Mouse (Mus musculus) kidney, embryonic 15.5 days (tissue): ENCODE results near the gene Caly. TPM values are rescaled to one million over a fixed set of nuclear protein-coding genes. Genes with fewer than 3 reads are reported as not detected.
A peak's percentile ranks its signal among the peaks of the same experiment; 100 is the strongest.

ENCODE experiments used
- ATAC-seq: fragments of 200-750 bp; cut with Nextera tagmentation; replicated peaks from 2 replicates; pipeline ENCODE4 v1.8.0; 2017; ENCODE audit warnings: moderate TSS enrichment; ENCODE audit not compliant: low FRiP score
- H3K27ac ChIP-seq: fragments of 300-500 bp; sonication (generic); 2 replicates; pipeline ENCODE4 v1.5.1; 2015; ENCODE audit warnings: mild to moderate bottlenecking, inconsistent platforms
- H3K27me3 ChIP-seq: fragments of 300-500 bp; sonication (generic); 2 replicates; pipeline ENCODE4 v1.6.1; 2015; ENCODE audit warnings: inconsistent platforms
- H3K36me3 ChIP-seq: fragments of 300-500 bp; sonication (generic); 2 replicates; pipeline ENCODE4 v1.6.1; 2015; ENCODE audit warnings: inconsistent platforms
- H3K4me1 ChIP-seq: fragments of 300-500 bp; sonication (generic); 2 replicates; pipeline ENCODE4 v1.6.1; 2015; ENCODE audit warnings: inconsistent platforms
- H3K4me2 ChIP-seq: fragments of 300-500 bp; sonication (generic); 2 replicates; pipeline ENCODE4 v1.6.1; 2015; ENCODE audit warnings: moderate library complexity, mild to moderate bottlenecking, inconsistent platforms
- H3K4me3 ChIP-seq: fragments of 300-500 bp; sonication (generic); replicated peaks from 2 replicates; pipeline ENCODE4 v1.5.1; 2015; ENCODE audit warnings: mild to moderate bottlenecking, inconsistent platforms
- H3K9ac ChIP-seq: fragments of 300-500 bp; sonication (generic); 2 replicates; pipeline ENCODE4 v1.6.1; 2015; ENCODE audit warnings: mild to moderate bottlenecking, inconsistent platforms
- H3K9me3 ChIP-seq: fragments of 300-500 bp; sonication (generic); replicated peaks from 2 replicates; pipeline ENCODE4 v1.6.1; 2016; ENCODE audit warnings: inconsistent platforms
- WGBS: fragments of 180-500 bp; shearing (Covaris S2); methylation state at CpG from one replicate; pipeline ENCODE4 v1.1.7; 2015; ENCODE audit warnings: mixed read lengths; 5-methylcytosine and 5-hydroxymethylcytosine counted together
- polyA plus RNA-seq: library from polyadenylated mRNA; unstranded; fragments of >200 nt; fragmentation: Nextera tagmentation; extraction: Ambion mirVana; gene quantifications from 2 replicates; pipeline ENCODE4 v1.2.1, GENCODE M21; 2015

Caly gene
- 1.4 and 2.1 TPM in 2 replicates for polyA plus RNA-seq

DNA sequence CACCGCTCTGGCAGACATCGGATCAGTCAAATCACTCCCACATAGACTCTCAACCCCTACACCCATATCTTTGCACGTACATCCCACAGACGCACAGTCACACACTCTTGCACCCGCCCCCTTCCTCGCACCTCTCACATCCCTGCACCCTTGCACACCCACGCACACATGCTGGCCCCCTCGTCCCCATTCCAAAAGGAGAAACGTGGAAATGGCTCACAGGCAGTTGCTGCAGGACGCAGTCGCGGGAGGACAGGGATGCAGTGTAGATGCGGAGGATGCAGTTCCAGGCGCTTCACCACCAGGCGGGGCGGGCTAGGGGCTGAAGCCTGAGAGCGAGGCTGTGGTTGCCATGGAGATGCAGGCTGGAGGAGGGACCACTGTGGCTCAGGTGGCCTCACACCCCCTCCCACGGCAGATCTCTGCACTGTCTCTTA lies at the start of gene Caly:
Gene Caly, minus strand, starts transcription at position 307 of the 437 bp plus-strand sequence.
- WGBS, result 5% methylated on average over 18 of the region's 18 CpGs
- Histone ChIP-seq H3K9ac (no peak within 1 kb of the TSS), H3K36me3 (no peaks in the 10 kb centered on the region), H3K4me2 (0 out of 2 replicates have a peak within 1 kb of the TSS, but pooled peaks have one; percentile 5), H3K4me1 (peaks cover 21% of the 10 kb centered on the region), H3K27me3 (peaks cover 50% of the 10 kb centered on the region), H3K4me3 (0 out of 2 replicates have a peak within 1 kb of the TSS, but pooled peaks have one; percentile 19), H3K27ac (no peak within 1 kb of the TSS), H3K9me3 (no peaks in the 10 kb centered on the region)
- ATAC-seq, result peak; percentile 66

GRCm38 (mm10) chr7:140127911-140128310 lies 45.6 kb upstream of the Caly start:
- Histone ChIP-seq H3K9ac (no peak overlapping the region), H3K4me3 (no peak overlapping the region), H3K36me3 (peaks cover 32% of the 10 kb centered on the region), H3K27ac (no peak overlapping the region), H3K27me3 (no peaks in the 10 kb centered on the region), H3K4me1 (peaks cover 16% of the 10 kb centered on the region), H3K4me2 (no peak overlapping the region), H3K9me3 (no peaks in the 10 kb centered on the region)
- ATAC-seq, result no peak
- WGBS, result 87% methylated on average over 2 of the region's 2 CpGs

DNA sequence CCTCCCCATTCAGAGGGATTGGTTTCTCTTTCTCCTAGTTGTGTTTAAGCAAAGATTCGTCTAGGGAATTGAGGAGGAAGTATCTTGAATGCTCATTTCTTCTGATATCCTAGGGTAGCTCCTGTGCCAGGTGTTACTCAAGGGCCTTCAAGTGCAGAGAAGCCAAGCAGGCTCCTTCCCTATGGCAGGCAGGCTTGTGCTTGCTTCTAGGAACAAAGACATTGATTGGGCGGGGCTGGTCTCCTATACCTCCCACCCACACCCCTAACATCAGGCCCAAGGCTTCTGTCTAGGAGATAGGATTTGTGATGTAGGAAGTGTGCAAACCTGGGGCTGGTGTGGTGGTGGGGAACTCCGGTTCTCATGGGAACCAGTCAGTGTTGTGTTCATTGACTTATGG lies 44.6 kb upstream of the Caly start:
- 79% methylated on average over 3 of the region's 3 CpGs for WGBS
- peaks cover 16% of the 10 kb centered on the region for H3K4me1 ChIP-seq
- no peak overlapping the region for H3K27ac ChIP-seq
- peak overlapping the region; percentile 21; the same call in 1 of the 2 replicates for H3K9ac ChIP-seq
- peaks cover 27% of the 10 kb centered on the region for H3K36me3 ChIP-seq
- ATAC-seq, result no peak
- no peaks in the 10 kb centered on the region for H3K9me3 ChIP-seq
- H3K4me2 ChIP-seq, result peak overlapping the region; percentile 7; the same call in 1 of the 2 replicates
- H3K27me3 ChIP-seq, result no peaks in the 10 kb centered on the region
- no peak overlapping the region for H3K4me3 ChIP-seq

DNA sequence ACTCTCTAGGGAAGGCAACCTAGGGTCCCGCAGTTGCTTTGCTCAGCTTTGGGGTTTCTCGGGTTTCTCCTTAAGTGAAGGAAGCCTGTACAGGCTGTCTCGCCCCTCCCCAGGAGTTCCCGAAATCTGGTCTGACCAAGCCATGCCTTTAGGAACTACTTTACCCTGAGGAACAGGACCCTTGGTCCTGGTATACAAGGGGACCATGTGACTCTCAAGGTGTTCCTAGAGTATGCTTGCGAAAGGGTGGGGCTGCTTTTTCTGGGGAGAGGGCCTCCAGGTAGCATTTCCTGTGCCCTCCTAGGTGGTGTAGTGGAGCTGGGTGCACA lies 43.6 kb upstream of the Caly start:
- H3K4me3 ChIP-seq, result peak overlapping the region; percentile 80
- H3K4me1 ChIP-seq, result peaks cover 16% of the 10 kb centered on the region
- peak overlapping the region; percentile 72 for H3K27ac ChIP-seq
- no peaks in the 10 kb centered on the region for H3K27me3 ChIP-seq
- ATAC-seq, result no peak; the same call in none of the 2 replicates
- H3K9me3 ChIP-seq, result no peaks in the 10 kb centered on the region
- WGBS, result 6% methylated on average over 5 of the region's 5 CpGs
- peak overlapping the region; percentile 74 for H3K4me2 ChIP-seq
- peaks cover 19% of the 10 kb centered on the region for H3K36me3 ChIP-seq
- peak overlapping the region; percentile 87 for H3K9ac ChIP-seq

DNA sequence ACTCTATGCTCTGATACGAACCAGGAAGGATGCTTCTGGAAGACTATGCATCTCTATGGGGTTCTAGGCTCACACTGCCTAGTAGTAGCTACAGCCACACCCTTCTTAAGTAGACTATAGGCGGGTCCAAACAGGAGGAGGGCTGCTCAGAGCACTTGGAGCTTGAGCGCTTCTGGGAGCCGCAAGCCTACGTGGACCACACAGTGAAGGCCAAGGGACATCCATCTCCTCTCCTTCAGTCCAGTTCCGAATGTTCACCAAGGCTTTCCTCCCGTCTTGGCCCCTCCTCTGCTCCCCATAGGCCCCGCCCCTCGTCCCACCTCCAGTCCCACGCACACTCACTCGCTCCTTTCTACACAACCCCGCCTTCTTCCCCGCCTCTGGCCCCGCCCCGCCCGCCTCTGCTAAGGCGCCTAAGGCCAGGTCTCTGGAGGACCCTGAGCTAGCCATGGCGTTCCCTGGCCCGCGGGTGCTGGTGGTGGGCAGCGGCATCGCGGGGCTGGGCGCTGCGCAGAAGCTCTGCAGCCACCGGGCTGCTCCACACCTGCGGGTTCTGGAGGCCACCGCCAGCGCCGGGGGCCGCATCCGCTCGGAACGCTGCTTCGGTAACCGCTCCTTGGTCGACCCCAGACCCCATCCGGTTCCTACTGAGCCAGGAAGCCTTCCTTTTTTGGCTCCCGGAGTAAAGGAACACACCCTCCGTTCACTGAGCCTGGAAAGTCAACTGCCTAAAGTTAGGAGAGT lies 43.1 kb upstream of the Caly start:
- H3K4me3 ChIP-seq, result peak overlapping the region; percentile 80
- H3K4me1 ChIP-seq, result peaks cover 16% of the 10 kb centered on the region
- H3K9me3 ChIP-seq, result no peaks in the 10 kb centered on the region
- peak overlapping the region; percentile 72 for H3K27ac ChIP-seq
- WGBS, result 2% methylated on average over 40 of the region's 40 CpGs
- peak overlapping the region; percentile 74 for H3K4me2 ChIP-seq
- peaks cover 14% of the 10 kb centered on the region for H3K36me3 ChIP-seq
- peak; percentile 99 for ATAC-seq
- H3K27me3 ChIP-seq, result no peaks in the 10 kb centered on the region
- H3K9ac ChIP-seq, result peak overlapping the region; percentile 87

- H3K27me3 ChIP-seq, result no peaks in the 10 kb centered on the region
- H3K27ac ChIP-seq, result no peak overlapping the region
- peaks cover 3% of the 10 kb centered on the region for H3K36me3 ChIP-seq
- 92% methylated on average over 1 of the region's 1 CpGs for WGBS
- ATAC-seq, result no peak
- H3K9me3 ChIP-seq, result no peaks in the 10 kb centered on the region
- H3K4me3 ChIP-seq, result no peak overlapping the region
- peaks cover 16% of the 10 kb centered on the region for H3K4me1 ChIP-seq
- H3K9ac ChIP-seq, result no peak overlapping the region
- H3K4me2 ChIP-seq, result no peak overlapping the region
These were observed 42.0 kb upstream of the Caly start for GRCm38 (mm10) chr7:140124382-140124781.

- peaks cover 16% of the 10 kb centered on the region for H3K4me1 ChIP-seq
- no peaks in the 10 kb centered on the region for H3K9me3 ChIP-seq
- H3K27ac ChIP-seq, result no peak overlapping the region
- no peak overlapping the region for H3K4me3 ChIP-seq
- no peaks in the 10 kb centered on the region for H3K36me3 ChIP-seq
- H3K4me2 ChIP-seq, result no peak overlapping the region
- no peak for ATAC-seq
- 38% methylated on average over 4 of the region's 4 CpGs for WGBS
- H3K27me3 ChIP-seq, result no peaks in the 10 kb centered on the region
- no peak overlapping the region for H3K9ac ChIP-seq
These were observed 40.4 kb upstream of the Caly start for GRCm38 (mm10) chr7:140122765-140123164.

- Histone ChIP-seq H3K4me1 (peaks cover 9% of the 10 kb centered on the region), H3K27ac (no peak overlapping the region), H3K4me2 (no peak overlapping the region), H3K4me3 (no peak overlapping the region), H3K9me3 (no peaks in the 10 kb centered on the region), H3K36me3 (no peaks in the 10 kb centered on the region), H3K27me3 (no peaks in the 10 kb centered on the region), H3K9ac (no peak overlapping the region)
- 79% methylated on average over 13 of the region's 13 CpGs for WGBS
- no peak for ATAC-seq
These were observed 39.1 kb upstream of the Caly start for GRCm38 (mm10) chr7:140121338-140121910.

GRCm38 (mm10) chr7:140120484-140120883 lies 38.1 kb upstream of the Caly start:
- no peak overlapping the region for H3K27ac ChIP-seq
- 94% methylated on average over 2 of the region's 2 CpGs for WGBS
- H3K4me3 ChIP-seq, result no peak overlapping the region
- H3K4me2 ChIP-seq, result no peak overlapping the region
- no peaks in the 10 kb centered on the region for H3K27me3 ChIP-seq
- no peak overlapping the region for H3K9ac ChIP-seq
- ATAC-seq, result no peak
- peaks cover 4% of the 10 kb centered on the region; the same call in 1 of the 2 replicates for H3K4me1 ChIP-seq
- H3K36me3 ChIP-seq, result no peaks in the 10 kb centered on the region
- no peaks in the 10 kb centered on the region for H3K9me3 ChIP-seq

DNA sequence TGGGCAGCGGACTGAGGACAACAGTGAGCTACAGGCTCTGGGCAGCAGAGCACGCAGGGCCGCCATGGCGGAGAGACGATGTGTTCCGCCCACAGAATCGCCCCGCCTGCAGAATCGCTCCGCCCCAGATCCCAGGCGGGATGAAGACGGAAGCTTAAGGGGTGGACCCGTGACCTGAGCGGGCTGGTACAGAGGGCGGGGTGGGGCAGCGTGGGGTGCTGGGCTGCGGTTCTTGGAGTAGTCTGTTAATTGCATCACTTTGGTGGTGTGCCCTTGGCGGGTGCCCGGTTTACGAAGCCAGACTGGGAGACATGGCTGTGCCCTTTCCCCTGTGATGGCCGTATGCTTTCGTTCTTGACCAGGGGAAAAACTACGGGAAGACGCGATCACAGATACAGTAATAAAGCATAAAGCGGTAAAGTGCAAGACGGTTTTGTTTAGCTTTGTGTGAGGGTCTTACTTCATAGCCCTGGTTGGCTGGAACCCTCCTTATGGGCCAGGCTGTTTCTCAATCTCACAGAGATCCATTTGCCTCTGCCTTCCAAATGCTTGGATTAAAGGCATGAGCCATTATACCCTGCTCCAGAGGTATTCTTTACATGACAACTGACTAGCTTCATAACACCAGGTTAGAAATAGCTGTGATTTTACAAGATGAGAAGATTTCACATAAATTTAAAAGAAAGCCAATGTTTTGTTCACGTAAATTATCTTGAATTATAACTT lies 34.1 kb upstream of the Caly start, which contains the start of gene Echs1:
Gene Echs1, minus strand, starts transcription at position 148 of the 726 bp plus-strand sequence.
- H3K9ac ChIP-seq, result peak within 1 kb of the TSS; percentile 77

DNA sequence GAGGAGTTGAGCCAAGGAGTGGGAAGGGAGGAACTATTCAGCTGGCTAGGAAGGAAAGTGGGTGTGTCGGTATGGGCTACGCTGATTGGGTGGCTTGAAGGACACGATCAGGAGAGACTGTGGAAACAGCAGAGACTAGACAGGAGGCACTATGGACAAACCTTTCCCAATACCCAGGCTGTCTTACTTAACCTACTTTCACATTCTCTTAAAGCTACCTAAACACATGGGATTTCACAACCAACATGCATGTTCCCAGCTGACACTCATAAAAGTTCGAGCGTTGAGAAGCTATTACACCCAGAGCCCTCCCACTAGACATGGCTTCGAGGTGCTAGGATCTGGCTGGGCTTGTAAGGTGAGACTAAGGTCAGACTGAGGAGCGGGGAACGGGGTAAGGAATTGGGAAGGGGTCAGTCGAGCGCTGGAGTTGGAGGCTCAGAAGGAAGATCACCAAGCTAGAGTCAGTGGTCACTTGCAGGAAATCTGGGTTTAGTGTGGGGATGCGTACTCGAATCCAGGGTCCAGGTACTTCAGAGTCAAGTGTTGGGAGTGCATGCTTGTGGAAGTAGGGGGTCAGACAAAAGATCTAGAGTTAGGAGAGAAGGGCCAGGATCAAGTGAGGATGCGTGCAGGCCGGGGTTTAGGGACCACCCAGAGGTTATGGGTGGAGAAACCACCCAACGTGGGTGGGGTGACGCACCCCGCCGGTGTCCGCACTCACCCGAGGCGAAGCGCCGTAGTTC lies 33.4 kb upstream of the Caly start, which contains the start of gene Paox:
Gene Paox, plus strand, starts transcription at position 217 of the 746 bp plus-strand sequence.
- H3K9ac ChIP-seq, result peak within 1 kb of the TSS; percentile 77
- H3K36me3 ChIP-seq, result peaks cover 25% of the 10 kb centered on the region
- peak within 1 kb of the TSS; percentile 92 for H3K27ac ChIP-seq
- no peaks in the 10 kb centered on the region for H3K27me3 ChIP-seq
- H3K4me1 ChIP-seq, result 0 out of 2 replicates have a peak, but pooled peaks cover 4% of the 10 kb centered on the region
- peak within 1 kb of the TSS; percentile 73 for H3K4me3 ChIP-seq
- peak within 1 kb of the TSS; percentile 85 for H3K4me2 ChIP-seq
- no peaks in the 10 kb centered on the region for H3K9me3 ChIP-seq
- WGBS, result under 1% methylated on average over 23 of the region's 23 CpGs
- peak; percentile 89 for ATAC-seq

More for the DNA sequence above, 34.1 kb upstream of the Caly start, which contains the start of gene Echs1:
- H3K4me3 ChIP-seq, result peak within 1 kb of the TSS; percentile 73
- H3K4me2 ChIP-seq, result peak within 1 kb of the TSS; percentile 85
- no peaks in the 10 kb centered on the region for H3K27me3 ChIP-seq
- H3K9me3 ChIP-seq, result no peaks in the 10 kb centered on the region
- H3K36me3 ChIP-seq, result peaks cover 18% of the 10 kb centered on the region
- peak; percentile 96 for ATAC-seq
- peak within 1 kb of the TSS; percentile 92 for H3K27ac ChIP-seq
- WGBS, result 3% methylated on average over 28 of the region's 28 CpGs
- H3K4me1 ChIP-seq, result 0 out of 2 replicates have a peak, but pooled peaks cover 4% of the 10 kb centered on the region
